Mouse (Mus musculus): ENCODE measurements around the gene Nop16.

- TF ChIP-seq CTCF (IDR thresholded peaks at IDR 0.05; ENCODE audit: control insufficient read depth, insufficient read depth, insufficient read length) (no peak), USF1 (IDR thresholded peaks at IDR 0.05; ENCODE audit: low read depth) (no peak), MYOD1 (IDR thresholded peaks at IDR 0.05; ENCODE audit: control insufficient read depth, insufficient read length, low read depth) (no peak), MAX (IDR thresholded peaks at IDR 0.05) (no peak), MYOG (IDR thresholded peaks at IDR 0.05; ENCODE audit: control insufficient read depth, extremely low read depth, insufficient read length) (no peak), CEBPB (IDR thresholded peaks at IDR 0.05; ENCODE audit: low read depth) (no peak)
Measured at GRCm38 (mm10) chr13:54609301-54609700, 19.4 kb upstream of the Nop16 start.
